In genomic region chr4:107094484-107095187, GRCm38 (mm10) we compare ENCODE assay signal across 23 mouse cellular contexts. TPM values are rescaled to one million over a fixed set of nuclear protein-coding genes. Genes with fewer than 3 reads are reported as not detected.
DNase-seq lines count a peak whose midpoint lies in the region; ATAC-seq and TF ChIP-seq lines count a peak whose summit lies in the region.
"Had no signal": no experiment of that assay in that cellular context is flagged by ENCODE, and none has a peak within 500 bp of the region (broad histone marks: within the 10 kb centered on the region; RNA-seq: fewer than 3 reads in every experiment).

No protein-coding gene starts in this region.

- H3K4me3 ChIP-seq in hindbrain, embryonic 10.5 days = no peak overlapping the region
- no peak overlapping the region for H3K4me3 ChIP-seq in hindbrain, postnatal 0 days (ENCODE audit: low read length)

- WGBS in hindbrain, embryonic 10.5 days = 81% methylated on average over 16 of the region's 16 CpGs
- WGBS in hindbrain, postnatal 0 days = 86% methylated on average over 16 of the region's 16 CpGs

- peaks cover 82% of the 10 kb centered on the region for H3K4me1 ChIP-seq in hindbrain, embryonic 10.5 days (replicated peaks)
- H3K4me1 ChIP-seq in hindbrain, postnatal 0 days (ENCODE audit: insufficient read depth, low read length) = 0 out of 2 replicates have a peak, but pooled peaks cover 16% of the 10 kb centered on the region

- peak overlapping the region; percentile 31 for H3K27ac ChIP-seq in hindbrain, embryonic 10.5 days
- no peak overlapping the region for H3K27ac ChIP-seq in hindbrain, postnatal 0 days
- H3K27ac ChIP-seq: liver, embryonic 14.5 days; stomach, postnatal 0 days had no signal

- no peak for ATAC-seq in hindbrain, postnatal 0 days
- ATAC-seq: inflammation-experienced regulatory T-cells, adult 6 months; lung, postnatal 0 days had no signal

- H3K4me2 ChIP-seq in hindbrain, postnatal 0 days (ENCODE audit: low read depth, low read length) = no peak overlapping the region

- H3K27me3 ChIP-seq in hindbrain, embryonic 10.5 days (ENCODE audit: insufficient read depth, poor library complexity, severe bottlenecking) = no peaks in the 10 kb centered on the region
- no peaks in the 10 kb centered on the region for H3K27me3 ChIP-seq in hindbrain, postnatal 0 days (ENCODE audit: insufficient read depth, low read length)

- no peaks in the 10 kb centered on the region for H3K36me3 ChIP-seq in hindbrain, embryonic 10.5 days
- no peaks in the 10 kb centered on the region for H3K36me3 ChIP-seq in hindbrain, postnatal 0 days (ENCODE audit: insufficient read depth, low read length)
- H3K36me3 ChIP-seq: G1E had no signal

- no peak overlapping the region for H3K9ac ChIP-seq in hindbrain, postnatal 0 days (replicated peaks; ENCODE audit: low read length)
- H3K9ac ChIP-seq: liver, embryonic 14.5 days had no signal

- DNase-seq in hindbrain, embryonic 10.5 days (ENCODE audit: low spot score) = peak; percentile 41
- no peak for DNase-seq in hindbrain, postnatal 0 days (ENCODE audit: low spot score)
- peak; percentile 36 for DNase-seq in 416B (ENCODE audit: low read depth)
- peak; percentile 60 for DNase-seq in ZHBTc4 (ENCODE audit: low read depth, low spot score)
- peak; percentile 10 for DNase-seq in induced T-regulatory cell, adult 2 months (ENCODE audit: low read depth)
- DNase-seq in natural killer cell, adult 2 months (ENCODE audit: low spot score in 2 of 2) = no peak
- no peak for DNase-seq in thymus, postnatal 25 days
- no peak for DNase-seq in urinary bladder, postnatal 14 days (ENCODE audit: low spot score)
- DNase-seq: adrenal gland, postnatal 14 days; cerebellum, adult 8-10 months; heart, postnatal 10 days; layer of hippocampus, postnatal 36 days; thymus, postnatal 36 days had no signal

- no peak for TF ChIP-seq CTCF in hindbrain, postnatal 0 days (IDR thresholded peaks at IDR 0.05; ENCODE audit: low read depth)

- no peaks in the 10 kb centered on the region for H3K9me3 ChIP-seq in hindbrain, embryonic 10.5 days
- no peaks in the 10 kb centered on the region for H3K9me3 ChIP-seq in hindbrain, postnatal 0 days (ENCODE audit: low read length)
- H3K9me3 ChIP-seq: G1E had no signal

RNA-seq across cellular contexts. Expression of gene Cdcp2, which starts 2.1 kb away (rescaled TPM):
- 0.30 TPM in 2 replicates for polyA plus RNA-seq in hindbrain, embryonic 10.5 days (2016; fragmentation: Nextera tagmentation; extraction: Ambion mirVana)
- total RNA-seq in hindbrain, postnatal 0 days (2014; rRNA removed) = 0.68 TPM in 1 of 2 replicates, not detected in the other
- polyA plus RNA-seq in hindbrain, postnatal 0 days (2015; fragmentation: Nextera tagmentation; extraction: Ambion mirVana) = 0.13 TPM in 1 of 2 replicates, not detected in the other
- total RNA-seq: adrenal gland, postnatal 14 days; gastrocnemius, postnatal 4 days; heart, postnatal 10 days; layer of hippocampus, postnatal 36 days; left cerebral cortex, postnatal 36 days; megakaryocyte-erythroid progenitor cell, adult 5-6 weeks had no signal
- polyA plus RNA-seq: C2C12; G1E; inflammation-experienced regulatory T-cells, adult 6 months; liver, embryonic 14.5 days; spleen, adult 2 months; stomach, postnatal 0 days had no signal

RNA-seq across cellular contexts. Expression of gene Cyb5rl, which starts 27.8 kb away (rescaled TPM):
- polyA plus RNA-seq in hindbrain, embryonic 10.5 days (2016; fragmentation: Nextera tagmentation; extraction: Ambion mirVana) = 7.6 and 8.9 TPM in 2 replicates
- total RNA-seq in hindbrain, postnatal 0 days (2014; rRNA removed) = 8.7 and 21.3 TPM in 2 replicates
- polyA plus RNA-seq in hindbrain, postnatal 0 days (2015; fragmentation: Nextera tagmentation; extraction: Ambion mirVana) = 4.1 and 4.6 TPM in 2 replicates

RNA-seq across cellular contexts. Expression of gene Mrpl37, which starts 28.0 kb away (rescaled TPM):
- polyA plus RNA-seq in hindbrain, embryonic 10.5 days (2016; fragmentation: Nextera tagmentation; extraction: Ambion mirVana) = 116 and 121 TPM in 2 replicates
- total RNA-seq in hindbrain, postnatal 0 days (2014; rRNA removed) = 59.2 TPM in 2 replicates
- polyA plus RNA-seq in hindbrain, postnatal 0 days (2015; fragmentation: Nextera tagmentation; extraction: Ambion mirVana) = 77.8 and 79.7 TPM in 2 replicates

Comparison
In these comparisons a context has a peak if more than half of its experiments do, and no peak if none do; other contexts are left out.
1. DNase-seq: peak in hindbrain, embryonic 10.5 days (single experiment), 416B (single experiment), ZHBTc4 (single experiment) and induced T-regulatory cell, adult 2 months (single experiment); none in hindbrain, postnatal 0 days (single experiment), natural killer cell, adult 2 months (0 of 2), thymus, postnatal 25 days (single experiment) and urinary bladder, postnatal 14 days (single experiment).